Mouse (Mus musculus): Measurements from ENCODE around the gene Wif1. TPM values are rescaled to one million over a fixed set of nuclear protein-coding genes. Genes with fewer than 3 reads are reported as not detected.

Gene Wif1
- polyA plus RNA-seq (2015; fragmentation: Nextera tagmentation; extraction: Ambion mirVana): 0.79 and 0.94 TPM in 2 replicates

DNA sequence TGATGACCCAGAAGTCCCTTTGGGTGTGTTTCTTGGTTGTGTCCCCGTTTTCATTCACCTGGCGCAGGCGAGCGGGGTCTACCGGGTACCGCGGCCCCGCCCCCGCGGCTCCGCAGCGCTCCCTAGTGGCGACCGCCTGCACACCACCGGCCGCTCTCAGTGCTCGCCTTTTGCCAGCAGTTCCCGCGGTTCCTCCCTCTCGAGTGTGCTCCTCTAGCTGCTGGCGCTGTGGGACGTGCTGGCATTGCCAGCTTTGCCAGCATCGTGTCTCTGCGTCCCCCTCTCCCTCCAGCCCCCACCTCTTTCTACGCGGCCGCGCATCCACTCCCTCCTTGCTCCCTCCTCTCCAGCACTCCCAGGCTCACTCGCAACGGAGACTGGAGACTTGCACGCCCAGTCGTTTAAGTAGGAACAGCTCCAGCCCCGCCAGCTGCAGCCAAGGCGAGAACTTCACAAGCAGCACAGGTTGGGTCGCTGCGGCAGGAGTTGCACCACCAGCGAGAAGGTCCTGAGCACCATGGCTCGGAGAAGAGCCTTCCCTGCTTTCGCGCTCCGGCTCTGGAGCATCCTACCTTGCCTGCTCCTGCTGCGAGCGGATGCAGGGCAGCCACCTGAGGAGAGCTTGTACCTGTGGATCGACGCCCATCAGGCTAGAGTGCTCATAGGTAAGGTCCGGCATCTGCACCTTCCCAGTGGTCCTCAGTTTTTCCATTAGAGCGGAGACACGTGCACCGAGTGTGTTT lies at the start of gene Wif1:
Wif1 (plus strand) TSS at position 135 of the 743 bp plus-strand sequence.
- Histone ChIP-seq H3K4me3 (ENCODE audit: low read depth, low read length) (peak within 1 kb of the TSS; percentile 50), H3K27me3 (ENCODE audit: control insufficient read depth, insufficient read depth, low read length) (no peaks in the 10 kb centered on the region), H3K9me3 (ENCODE audit: control insufficient read depth, low read length) (no peaks in the 10 kb centered on the region), H3K9ac (ENCODE audit: low read length) (peak within 1 kb of the TSS; percentile 23), H3K36me3 (ENCODE audit: control insufficient read depth, insufficient read depth, low read length) (no peaks in the 10 kb centered on the region), H3K27ac (replicated peaks) (no peak within 1 kb of the TSS), H3K4me1 (replicated peaks; ENCODE audit: control insufficient read depth, insufficient read depth) (peaks cover 5% of the 10 kb centered on the region), H3K4me2 (replicated peaks; ENCODE audit: low read depth) (peak within 1 kb of the TSS; percentile 89)
- TF ChIP-seq EP300 (optimal IDR thresholded peaks at IDR 0.05) (no peak), CTCF (IDR thresholded peaks at IDR 0.05; ENCODE audit: low read depth) (peak; percentile 86)
- under 1% methylated on average over 49 of the region's 49 CpGs for WGBS
- DNase-seq (ENCODE audit: low spot score) (peak; percentile 80), ATAC-seq (ENCODE audit: low FRiP score, low TSS enrichment) (peak; percentile 94)

DNA sequence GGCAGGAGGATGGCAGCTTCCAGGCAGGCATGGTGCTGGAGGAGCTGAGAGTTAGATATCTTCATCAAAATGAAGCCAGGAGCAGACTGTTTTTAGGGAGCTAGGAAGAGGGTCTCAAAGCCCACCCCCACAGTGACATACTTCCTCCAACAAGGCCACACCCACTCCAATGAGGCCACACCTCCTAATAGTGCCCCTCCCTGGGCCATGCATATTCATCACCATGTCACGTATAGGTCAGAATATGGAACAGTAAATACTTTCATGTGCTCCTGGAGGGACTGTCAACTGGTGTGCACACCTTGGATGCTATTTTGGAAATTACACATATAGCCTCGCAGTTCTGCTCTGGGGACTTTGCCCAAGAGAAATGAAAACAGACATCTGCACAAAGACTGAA lies 31.6 kb upstream of the Wif1 start:
- no peak overlapping the region for H3K4me2 ChIP-seq (replicated peaks; ENCODE audit: low read depth)
- H3K36me3 ChIP-seq (ENCODE audit: control insufficient read depth, insufficient read depth, low read length): no peaks in the 10 kb centered on the region
- no peaks in the 10 kb centered on the region for H3K9me3 ChIP-seq (ENCODE audit: control insufficient read depth, low read length)
- no peak for ATAC-seq (ENCODE audit: low FRiP score, low TSS enrichment)
- TF ChIP-seq CTCF (IDR thresholded peaks at IDR 0.05; ENCODE audit: low read depth): no peak
- TF ChIP-seq EP300 (optimal IDR thresholded peaks at IDR 0.05): no peak
- DNase-seq (ENCODE audit: low spot score): no peak
- 84% methylated on average over 2 of the region's 2 CpGs for WGBS
- H3K27me3 ChIP-seq (ENCODE audit: control insufficient read depth, insufficient read depth, low read length): no peaks in the 10 kb centered on the region
- H3K27ac ChIP-seq (replicated peaks): no peak overlapping the region
- no peak overlapping the region for H3K4me3 ChIP-seq (ENCODE audit: low read depth, low read length)
- H3K4me1 ChIP-seq (replicated peaks; ENCODE audit: control insufficient read depth, insufficient read depth): no peaks in the 10 kb centered on the region
- H3K9ac ChIP-seq (ENCODE audit: low read length): no peak overlapping the region

DNA sequence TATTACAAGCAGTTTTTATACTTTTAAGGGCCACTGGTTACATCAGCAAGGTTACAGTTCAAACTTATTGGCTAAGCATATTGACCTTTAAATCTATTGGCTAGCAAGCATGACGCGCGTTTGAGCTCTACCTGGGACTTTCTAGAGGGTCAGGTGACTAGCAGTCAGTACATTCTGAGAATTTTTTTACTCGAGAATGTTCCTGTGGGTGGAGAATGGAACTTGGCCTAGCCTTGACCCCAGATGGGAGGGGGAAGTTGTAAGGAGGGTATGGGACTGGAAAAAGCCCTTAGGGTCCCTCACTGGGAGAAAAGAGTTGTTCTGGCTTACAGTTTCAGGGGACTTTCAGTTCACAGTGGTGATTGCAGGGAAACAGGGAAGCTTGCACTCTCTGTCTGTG lies 22.3 kb upstream of the Wif1 start:
- Histone ChIP-seq H3K9ac (ENCODE audit: low read length) (no peak overlapping the region), H3K4me3 (ENCODE audit: low read depth, low read length) (no peak overlapping the region), H3K27me3 (ENCODE audit: control insufficient read depth, insufficient read depth, low read length) (no peaks in the 10 kb centered on the region), H3K36me3 (ENCODE audit: control insufficient read depth, insufficient read depth, low read length) (no peaks in the 10 kb centered on the region), H3K4me2 (replicated peaks; ENCODE audit: low read depth) (no peak overlapping the region), H3K9me3 (ENCODE audit: control insufficient read depth, low read length) (no peaks in the 10 kb centered on the region), H3K4me1 (replicated peaks; ENCODE audit: control insufficient read depth, insufficient read depth) (no peaks in the 10 kb centered on the region), H3K27ac (replicated peaks) (no peak overlapping the region)
- no peak for DNase-seq (ENCODE audit: low spot score)
- no peak for ATAC-seq (ENCODE audit: low FRiP score, low TSS enrichment)
- no peak for TF ChIP-seq CTCF (IDR thresholded peaks at IDR 0.05; ENCODE audit: low read depth)
- no peak for TF ChIP-seq EP300 (optimal IDR thresholded peaks at IDR 0.05)
- WGBS: 73% methylated on average over 4 of the region's 4 CpGs

DNA sequence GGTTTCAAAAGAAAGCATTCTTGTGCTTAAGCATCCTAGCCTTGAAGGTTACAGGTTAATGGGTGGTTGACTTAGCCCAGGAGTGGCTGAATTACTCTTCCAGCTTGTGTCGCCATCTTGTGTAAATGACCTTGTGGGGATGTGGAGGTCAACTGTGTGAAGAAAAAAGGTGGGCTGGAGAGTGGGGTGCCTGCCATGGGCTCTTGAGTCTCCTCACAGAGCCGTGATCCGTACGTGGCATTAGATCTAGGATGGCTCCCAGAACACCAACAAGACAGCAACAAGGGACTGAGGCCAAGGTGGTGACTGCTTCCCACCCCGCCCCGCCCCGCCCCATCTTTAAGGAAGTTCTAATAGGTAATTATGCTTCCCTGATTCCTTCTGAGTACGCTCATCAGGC lies 17.5 kb upstream of the Wif1 start:
- H3K27me3 ChIP-seq (ENCODE audit: control insufficient read depth, insufficient read depth, low read length): no peaks in the 10 kb centered on the region
- TF ChIP-seq CTCF (IDR thresholded peaks at IDR 0.05; ENCODE audit: low read depth) (no peak), EP300 (optimal IDR thresholded peaks at IDR 0.05) (no peak)
- no peaks in the 10 kb centered on the region for H3K36me3 ChIP-seq (ENCODE audit: control insufficient read depth, insufficient read depth, low read length)
- no peaks in the 10 kb centered on the region for H3K4me1 ChIP-seq (replicated peaks; ENCODE audit: control insufficient read depth, insufficient read depth)
- no peak overlapping the region for H3K27ac ChIP-seq (replicated peaks)
- no peaks in the 10 kb centered on the region for H3K9me3 ChIP-seq (ENCODE audit: control insufficient read depth, low read length)
- H3K9ac ChIP-seq (ENCODE audit: low read length): no peak overlapping the region
- no peak overlapping the region for H3K4me2 ChIP-seq (replicated peaks; ENCODE audit: low read depth)
- DNase-seq (ENCODE audit: low spot score) (no peak), ATAC-seq (ENCODE audit: low FRiP score, low TSS enrichment) (no peak)
- WGBS: 80% methylated on average over 8 of the region's 8 CpGs
- H3K4me3 ChIP-seq (ENCODE audit: low read depth, low read length): no peak overlapping the region

DNA sequence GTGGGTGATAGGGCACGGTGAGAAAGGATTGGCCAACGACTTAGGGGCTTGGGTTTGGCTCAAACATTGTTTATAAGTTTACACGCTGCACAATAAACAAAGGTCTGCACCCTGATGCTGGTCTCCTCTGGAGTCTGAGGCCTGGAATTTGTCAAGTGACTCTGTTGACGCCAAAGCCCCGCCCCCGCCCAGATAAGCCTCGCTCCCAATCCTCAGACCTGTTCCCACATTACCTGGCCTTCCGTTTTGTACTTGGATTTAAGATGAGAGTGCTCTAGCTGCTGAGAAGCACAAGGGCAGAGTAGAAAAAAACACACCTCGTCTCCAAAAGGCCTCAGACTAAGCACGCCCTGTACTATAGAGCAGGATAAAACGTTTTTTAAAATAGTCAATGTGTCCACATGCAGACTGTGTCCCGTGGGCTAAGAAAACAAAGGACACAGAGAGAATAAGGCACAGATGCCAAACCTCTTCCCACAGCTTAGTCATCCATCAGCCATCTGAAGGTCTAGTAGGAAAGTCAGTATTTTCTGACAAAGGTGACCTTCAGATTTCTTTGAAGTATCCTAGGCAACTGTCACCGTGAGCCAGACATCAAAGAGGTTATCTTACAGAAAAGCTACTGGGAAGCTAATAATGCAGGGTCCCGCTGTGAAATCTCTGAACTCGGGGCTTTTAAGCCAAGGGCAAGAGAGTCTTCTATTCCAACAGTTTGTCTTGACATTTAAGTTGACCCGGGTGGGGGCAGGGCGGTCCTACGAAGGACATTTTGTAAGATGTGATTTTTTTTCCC lies 16.9 kb upstream of the Wif1 start:
- 0 out of 2 replicates have a peak, but pooled peaks have one; percentile 32 for ATAC-seq (ENCODE audit: low FRiP score, low TSS enrichment)
- TF ChIP-seq CTCF (IDR thresholded peaks at IDR 0.05; ENCODE audit: low read depth): no peak
- no peak for TF ChIP-seq EP300 (optimal IDR thresholded peaks at IDR 0.05)

DNA sequence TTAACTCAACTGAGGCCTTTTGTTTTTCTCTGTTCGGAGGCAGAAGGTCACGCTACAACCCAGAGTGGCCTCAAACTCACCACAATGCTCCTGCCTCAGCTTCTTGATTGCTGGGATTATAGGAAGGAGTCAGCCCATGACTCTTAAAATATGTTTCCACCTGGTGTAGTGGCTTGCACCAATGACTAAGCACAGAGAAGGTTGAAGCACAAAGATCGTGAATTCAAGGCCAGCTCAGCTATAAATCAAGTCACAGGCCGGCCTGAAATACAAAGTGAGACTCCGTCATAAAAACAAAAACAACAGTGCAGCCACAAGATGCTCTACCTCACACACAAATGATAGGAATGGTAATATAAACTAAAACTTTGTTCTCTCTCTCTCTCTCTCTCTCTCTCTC lies 10.8 kb upstream of the Wif1 start:
- no peaks in the 10 kb centered on the region for H3K36me3 ChIP-seq (ENCODE audit: control insufficient read depth, insufficient read depth, low read length)
- no peak for TF ChIP-seq EP300 (optimal IDR thresholded peaks at IDR 0.05)
- TF ChIP-seq CTCF (IDR thresholded peaks at IDR 0.05; ENCODE audit: low read depth): no peak
- 62% methylated on average over 5 of the region's 5 CpGs for WGBS
- H3K27ac ChIP-seq (replicated peaks): no peak overlapping the region
- no peaks in the 10 kb centered on the region for H3K4me1 ChIP-seq (replicated peaks; ENCODE audit: control insufficient read depth, insufficient read depth)
- no peaks in the 10 kb centered on the region for H3K9me3 ChIP-seq (ENCODE audit: control insufficient read depth, low read length)
- DNase-seq (ENCODE audit: low spot score) (no peak), ATAC-seq (ENCODE audit: low FRiP score, low TSS enrichment) (no peak)
- no peaks in the 10 kb centered on the region for H3K27me3 ChIP-seq (ENCODE audit: control insufficient read depth, insufficient read depth, low read length)
- no peak overlapping the region for H3K4me2 ChIP-seq (replicated peaks; ENCODE audit: low read depth)
- no peak overlapping the region for H3K9ac ChIP-seq (ENCODE audit: low read length)
- H3K4me3 ChIP-seq (ENCODE audit: low read depth, low read length): no peak overlapping the region

More for the DNA sequence above, 16.9 kb upstream of the Wif1 start:
- no peak overlapping the region for H3K4me2 ChIP-seq (replicated peaks; ENCODE audit: low read depth)
- no peaks in the 10 kb centered on the region for H3K9me3 ChIP-seq (ENCODE audit: control insufficient read depth, low read length)
- H3K27ac ChIP-seq (replicated peaks): no peak overlapping the region
- H3K9ac ChIP-seq (ENCODE audit: low read length): no peak overlapping the region
- no peak for DNase-seq (ENCODE audit: low spot score)
- no peaks in the 10 kb centered on the region for H3K27me3 ChIP-seq (ENCODE audit: control insufficient read depth, insufficient read depth, low read length)
- H3K4me3 ChIP-seq (ENCODE audit: low read depth, low read length): no peak overlapping the region
- WGBS: 14% methylated on average over 18 of the region's 18 CpGs
- H3K4me1 ChIP-seq (replicated peaks; ENCODE audit: control insufficient read depth, insufficient read depth): no peaks in the 10 kb centered on the region
- H3K36me3 ChIP-seq (ENCODE audit: control insufficient read depth, insufficient read depth, low read length): no peaks in the 10 kb centered on the region

All from stomach, postnatal 0 days (tissue).